Mouse (Mus musculus) liver, embryonic 12.5 days (tissue): ENCODE results near the gene Serpinf2. TPM values are rescaled to one million over a fixed set of nuclear protein-coding genes. Genes with fewer than 3 reads are reported as not detected.

Experiments used
- ATAC-seq: fragments of 200-750 bp; cut with Nextera tagmentation; 2 replicates; pipeline ENCODE4 v1.8.0; 2017; ENCODE audit warnings: moderate number of reproducible peaks, mild to moderate bottlenecking, moderate library complexity
- H3K27ac ChIP-seq: fragments of 300-500 bp; sonication (generic); 2 replicates; pipeline ENCODE4 v1.5.1; 2016; ENCODE audit warnings: mild to moderate bottlenecking
- H3K27me3 ChIP-seq: fragments of 300-500 bp; sonication (generic); replicated peaks from 2 replicates; pipeline ENCODE4 v1.6.1; 2016; ENCODE audit warnings: mild to moderate bottlenecking, moderate library complexity
- H3K36me3 ChIP-seq: fragments of 300-500 bp; sonication (generic); 2 replicates; pipeline ENCODE4 v1.6.1; 2016; ENCODE audit warnings: mild to moderate bottlenecking, moderate library complexity
- H3K4me1 ChIP-seq: fragments of 300-500 bp; sonication (generic); 2 replicates; pipeline ENCODE4 v1.6.1; 2016
- H3K4me2 ChIP-seq: fragments of 300-500 bp; sonication (generic); 2 replicates; pipeline ENCODE4 v1.6.1; 2016; ENCODE audit warnings: mild to moderate bottlenecking, moderate library complexity
- H3K4me3 ChIP-seq: fragments of 300-500 bp; sonication (generic); 2 replicates; pipeline ENCODE4 v1.5.1; 2016; ENCODE audit warnings: mild to moderate bottlenecking, moderate library complexity
- H3K9ac ChIP-seq: fragments of 300-500 bp; sonication (generic); 2 replicates; pipeline ENCODE4 v1.6.1; 2016; ENCODE audit warnings: mild to moderate bottlenecking, moderate library complexity
- H3K9me3 ChIP-seq: fragments of 300-500 bp; sonication (generic); replicated peaks from 2 replicates; pipeline ENCODE4 v1.6.1; 2016; ENCODE audit warnings: mild to moderate bottlenecking, moderate library complexity
- WGBS: fragments of 180-500 bp; shearing (Covaris S2); methylation state at CpG from one replicate; pipeline ENCODE4 v1.1.7; 2016; ENCODE audit not compliant: insufficient replicate concordance; 5-methylcytosine and 5-hydroxymethylcytosine counted together
- polyA plus RNA-seq: library from polyadenylated mRNA; unstranded; fragments of >200 nt; fragmentation: Nextera tagmentation; extraction: Ambion mirVana; gene quantifications from 2 replicates; pipeline ENCODE4 v1.2.1, GENCODE M21; 2016

Gene Serpinf2
- polyA plus RNA-seq, 1 experiment from 2014 or later, result 375 TPM

- WGBS, result 74% methylated on average over 6 of the region's 6 CpGs
- ATAC-seq, result no peak
- peaks cover 36% of the 10 kb centered on the region for H3K36me3 ChIP-seq
- no peaks in the 10 kb centered on the region for H3K9me3 ChIP-seq
- H3K4me1 ChIP-seq, result peaks cover 70% of the 10 kb centered on the region
- H3K27ac ChIP-seq, result 0 out of 2 replicates have a peak overlapping the region, but pooled peaks have one; percentile 7
- H3K27me3 ChIP-seq, result no peaks in the 10 kb centered on the region
- H3K4me3 ChIP-seq, result no peak overlapping the region
- no peak overlapping the region for H3K4me2 ChIP-seq
- H3K9ac ChIP-seq, result no peak overlapping the region
Observed at GRCm38 (mm10) chr11:75465051-75465450, 25.7 kb upstream of the Serpinf2 start.

GRCm38 (mm10) chr11:75464417-75464816, 25.0 kb upstream of the Serpinf2 start:
- Histone ChIP-seq H3K4me2 (peak overlapping the region; percentile 10; the same call in 1 of the 2 replicates), H3K4me3 (no peak overlapping the region), H3K9ac (no peak overlapping the region), H3K27me3 (no peaks in the 10 kb centered on the region), H3K27ac (peak overlapping the region; percentile 7; the same call in 1 of the 2 replicates), H3K4me1 (peaks cover 74% of the 10 kb centered on the region), H3K36me3 (peaks cover 36% of the 10 kb centered on the region), H3K9me3 (no peaks in the 10 kb centered on the region)
- no peak for ATAC-seq
- 88% methylated on average over 6 of the region's 6 CpGs for WGBS

GRCm38 (mm10) chr11:75463624-75464023, 24.2 kb upstream of the Serpinf2 start:
- Histone ChIP-seq H3K4me2 (peak overlapping the region; percentile 94), H3K36me3 (peaks cover 36% of the 10 kb centered on the region), H3K27me3 (no peaks in the 10 kb centered on the region), H3K4me1 (peaks cover 75% of the 10 kb centered on the region), H3K27ac (peak overlapping the region; percentile 100), H3K9me3 (no peaks in the 10 kb centered on the region), H3K9ac (peak overlapping the region; percentile 90), H3K4me3 (peak overlapping the region; percentile 86)
- 69% methylated on average over 4 of the region's 4 CpGs for WGBS
- no peak for ATAC-seq

- Histone ChIP-seq H3K27ac (peak overlapping the region; percentile 100), H3K36me3 (peaks cover 36% of the 10 kb centered on the region), H3K9ac (peak overlapping the region; percentile 90), H3K4me2 (peak overlapping the region; percentile 94), H3K4me1 (peaks cover 75% of the 10 kb centered on the region), H3K4me3 (peak overlapping the region; percentile 86), H3K9me3 (no peaks in the 10 kb centered on the region), H3K27me3 (no peaks in the 10 kb centered on the region)
- 5% methylated on average over 9 of the region's 9 CpGs for WGBS
- ATAC-seq, result peak; percentile 68
Observed at GRCm38 (mm10) chr11:75462865-75463336, 23.5 kb upstream of the Serpinf2 start.

- ATAC-seq, result peak; percentile 50
- H3K9me3 ChIP-seq, result no peaks in the 10 kb centered on the region
- H3K4me2 ChIP-seq, result peak overlapping the region; percentile 94
- peak overlapping the region; percentile 100 for H3K27ac ChIP-seq
- peak overlapping the region; percentile 86 for H3K4me3 ChIP-seq
- peaks cover 75% of the 10 kb centered on the region for H3K4me1 ChIP-seq
- peaks cover 36% of the 10 kb centered on the region for H3K36me3 ChIP-seq
- peak overlapping the region; percentile 90 for H3K9ac ChIP-seq
- H3K27me3 ChIP-seq, result no peaks in the 10 kb centered on the region
- 3% methylated on average over 16 of the region's 16 CpGs for WGBS
Observed at GRCm38 (mm10) chr11:75462253-75462783, 22.9 kb upstream of the Serpinf2 start.

GRCm38 (mm10) chr11:75461743-75462252, 22.4 kb upstream of the Serpinf2 start:
- H3K9ac ChIP-seq, result peak overlapping the region; percentile 90
- H3K4me1 ChIP-seq, result peaks cover 71% of the 10 kb centered on the region
- no peaks in the 10 kb centered on the region for H3K27me3 ChIP-seq
- no peaks in the 10 kb centered on the region for H3K9me3 ChIP-seq
- WGBS, result 5% methylated on average over 27 of the region's 30 CpGs
- peak overlapping the region; percentile 100 for H3K27ac ChIP-seq
- H3K4me2 ChIP-seq, result peak overlapping the region; percentile 94
- ATAC-seq, result no peak
- H3K4me3 ChIP-seq, result peak overlapping the region; percentile 86
- peaks cover 34% of the 10 kb centered on the region for H3K36me3 ChIP-seq

GRCm38 (mm10) chr11:75460844-75461742, 21.7 kb upstream of the Serpinf2 start, which contains the start of gene Tlcd2:
Gene Tlcd2 (plus strand): TSS chr11:75461715.
- Histone ChIP-seq H3K9ac (peak within 1 kb of the TSS; percentile 90), H3K4me2 (peak within 1 kb of the TSS; percentile 94), H3K4me3 (peak within 1 kb of the TSS; percentile 86), H3K9me3 (no peaks in the 10 kb centered on the region), H3K4me1 (peaks cover 76% of the 10 kb centered on the region), H3K27ac (peak within 1 kb of the TSS; percentile 100), H3K27me3 (no peaks in the 10 kb centered on the region), H3K36me3 (peaks cover 30% of the 10 kb centered on the region)
- peak; percentile 88 for ATAC-seq
- under 1% methylated on average over 46 of the region's 46 CpGs for WGBS

GRCm38 (mm10) chr11:75460103-75460843, 20.9 kb upstream of the Serpinf2 start:
- WGBS, result under 1% methylated on average over 19 of the region's 19 CpGs
- peak overlapping the region; percentile 94 for H3K4me2 ChIP-seq
- peak overlapping the region; percentile 99 for H3K27ac ChIP-seq
- H3K9me3 ChIP-seq, result no peaks in the 10 kb centered on the region
- peak overlapping the region; percentile 75 for H3K9ac ChIP-seq
- H3K4me1 ChIP-seq, result peaks cover 83% of the 10 kb centered on the region
- peaks cover 21% of the 10 kb centered on the region for H3K36me3 ChIP-seq
- peak overlapping the region; percentile 86 for H3K4me3 ChIP-seq
- peak; percentile 48 for ATAC-seq
- H3K27me3 ChIP-seq, result no peaks in the 10 kb centered on the region

- Histone ChIP-seq H3K4me2 (peak overlapping the region; percentile 94), H3K9ac (peak overlapping the region; percentile 60), H3K4me1 (peaks cover 83% of the 10 kb centered on the region), H3K4me3 (peak overlapping the region; percentile 86), H3K27ac (peak overlapping the region; percentile 99), H3K27me3 (no peaks in the 10 kb centered on the region), H3K9me3 (no peaks in the 10 kb centered on the region), H3K36me3 (peaks cover 16% of the 10 kb centered on the region)
- 9% methylated on average over 5 of the region's 5 CpGs for WGBS
- no peak for ATAC-seq
Observed at GRCm38 (mm10) chr11:75459751-75460102, 20.3 kb upstream of the Serpinf2 start.

- ATAC-seq, result no peak
- WGBS, result 61% methylated on average over 5 of the region's 5 CpGs
- Histone ChIP-seq H3K9ac (peak overlapping the region; percentile 60), H3K27me3 (no peaks in the 10 kb centered on the region), H3K4me2 (peak overlapping the region; percentile 94), H3K27ac (peak overlapping the region; percentile 99), H3K4me1 (peaks cover 82% of the 10 kb centered on the region), H3K4me3 (peak overlapping the region; percentile 86), H3K36me3 (peaks cover 11% of the 10 kb centered on the region), H3K9me3 (no peaks in the 10 kb centered on the region)
Observed at GRCm38 (mm10) chr11:75459141-75459711, 19.8 kb upstream of the Serpinf2 start.

- Histone ChIP-seq H3K27me3 (no peaks in the 10 kb centered on the region), H3K4me2 (peak overlapping the region; percentile 94), H3K27ac (peak overlapping the region; percentile 99), H3K9me3 (no peaks in the 10 kb centered on the region), H3K4me1 (peaks cover 82% of the 10 kb centered on the region), H3K4me3 (no peak overlapping the region), H3K36me3 (peaks cover 5% of the 10 kb centered on the region), H3K9ac (peak overlapping the region; percentile 60; the same call in 1 of the 2 replicates)
- WGBS, result 22% methylated on average over 8 of the region's 8 CpGs
- ATAC-seq, result no peak
Observed at GRCm38 (mm10) chr11:75458628-75459041, 19.2 kb upstream of the Serpinf2 start.
